Mouse (Mus musculus) thymus, adult 2 months (tissue): ENCODE measurements around the gene Kcnc3.

Source experiments
- CTCF ChIP-seq: fragments of 200-500 bp; IDR thresholded peaks from 2 replicates; pipeline ENCODE4 v1.5.1; 2012; ENCODE audit warnings: mild to moderate bottlenecking, control low read depth, low read length, moderate library complexity, borderline replicate concordance; ENCODE audit not compliant: control insufficient read depth, poor library complexity, insufficient read depth; ENCODE audit errors: extremely low read depth
- POLR2A ChIP-seq: fragments of 200-500 bp; IDR thresholded peaks from 2 replicates; pipeline ENCODE4 v1.6.1; 2012; ENCODE audit warnings: mild to moderate bottlenecking, low read length, control low read depth, moderate library complexity; ENCODE audit not compliant: control insufficient read depth, poor library complexity, insufficient read depth; ENCODE audit errors: extremely low read depth

- no peak for TF ChIP-seq CTCF
- TF ChIP-seq POLR2A, result no peak
Measured at GRCm38 (mm10) chr7:44571811-44572210, 18.7 kb upstream of the Kcnc3 start.
